Mouse (Mus musculus) liver, embryonic 14.5 days (tissue): Measurements from ENCODE around the gene Ccdc171.

Source experiments
- CTCF ChIP-seq: IDR thresholded peaks from 2 replicates; pipeline ENCODE4 v1.5.1; 2016; ENCODE audit warnings: antibody characterized with exemption, low read depth, control low read depth
- EP300 ChIP-seq: IDR thresholded peaks from 2 replicates; pipeline ENCODE4 v1.6.1; 2016; ENCODE audit warnings: antibody characterized with exemption, low read depth

- TF ChIP-seq CTCF (no peak), EP300 (no peak)
Measured at GRCm38 (mm10) chr4:83681081-83681480, 155.7 kb downstream of the Ccdc171 start.
